Mouse (Mus musculus): ENCODE results near the gene Ifitm2. TPM values are rescaled to one million over a fixed set of nuclear protein-coding genes. Genes with fewer than 3 reads are reported as not detected.
A peak's percentile ranks its signal among the peaks of the same experiment; 100 is the strongest.

Gene Ifitm2
- polyA plus RNA-seq, 1 experiment from 2014 or later = 1,048 TPM

- H3K4me2 ChIP-seq (replicated peaks; ENCODE audit: low read depth) = peak overlapping the region; percentile 61
- peak overlapping the region; percentile 63 for H3K9ac ChIP-seq (ENCODE audit: low read length)
- H3K27me3 ChIP-seq (ENCODE audit: control insufficient read depth, insufficient read depth, low read length) = no peaks in the 10 kb centered on the region
- H3K4me1 ChIP-seq (replicated peaks; ENCODE audit: control insufficient read depth, insufficient read depth) = peaks cover 4% of the 10 kb centered on the region; the same call in 1 of the 2 replicates
- H3K27ac ChIP-seq (replicated peaks) = peak overlapping the region; percentile 49
- H3K4me3 ChIP-seq (ENCODE audit: low read depth, low read length) = peak overlapping the region; percentile 54
- 31% methylated on average over 15 of the region's 15 CpGs for WGBS
- H3K36me3 ChIP-seq (ENCODE audit: control insufficient read depth, insufficient read depth, low read length) = peaks cover 11% of the 10 kb centered on the region
- no peak for ATAC-seq (ENCODE audit: low FRiP score, low TSS enrichment)
- TF ChIP-seq EP300 (optimal IDR thresholded peaks at IDR 0.05) (no peak), CTCF (IDR thresholded peaks at IDR 0.05; ENCODE audit: low read depth) (no peak)
- H3K9me3 ChIP-seq (ENCODE audit: control insufficient read depth, low read length) = no peaks in the 10 kb centered on the region
- no peak for DNase-seq (ENCODE audit: low spot score)
These were observed 1.7 kb downstream of the Ifitm2 start for GRCm38 (mm10) chr7:140953800-140954732.

DNA sequence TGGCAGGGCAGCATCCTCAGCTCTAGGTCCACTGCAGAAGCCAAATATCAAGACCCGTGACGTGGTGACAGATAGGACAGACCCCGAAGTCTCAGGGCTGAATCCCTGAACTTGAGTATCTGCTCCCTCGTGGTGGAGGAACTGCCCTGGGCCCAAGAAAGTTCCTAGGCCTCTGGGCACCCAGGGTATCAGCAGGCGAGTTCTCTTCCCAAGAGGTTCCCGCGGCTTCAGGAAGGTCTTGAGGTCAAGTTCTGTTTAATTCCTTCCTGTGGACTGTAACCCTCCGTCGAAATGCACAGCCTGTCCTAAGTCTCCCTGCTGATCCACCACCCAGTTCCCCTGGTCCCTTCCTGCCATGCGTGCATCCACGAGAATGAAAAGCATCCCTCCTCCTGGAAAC lies 2.7 kb downstream of the Ifitm2 start:
- Histone ChIP-seq H3K4me3 (ENCODE audit: low read depth, low read length) (no peak overlapping the region), H3K4me1 (replicated peaks; ENCODE audit: control insufficient read depth, insufficient read depth) (peaks cover 4% of the 10 kb centered on the region; the same call in 1 of the 2 replicates), H3K9ac (ENCODE audit: low read length) (peak overlapping the region; percentile 41; the same call in 1 of the 2 replicates), H3K4me2 (replicated peaks; ENCODE audit: low read depth) (peak overlapping the region; percentile 61), H3K36me3 (ENCODE audit: control insufficient read depth, insufficient read depth, low read length) (peaks cover 13% of the 10 kb centered on the region), H3K27ac (replicated peaks) (0 out of 2 replicates have a peak overlapping the region, but pooled peaks have one; percentile 9), H3K9me3 (ENCODE audit: control insufficient read depth, low read length) (no peaks in the 10 kb centered on the region), H3K27me3 (ENCODE audit: control insufficient read depth, insufficient read depth, low read length) (no peaks in the 10 kb centered on the region)
- ATAC-seq (ENCODE audit: low FRiP score, low TSS enrichment) (no peak), DNase-seq (ENCODE audit: low spot score) (no peak)
- TF ChIP-seq CTCF (IDR thresholded peaks at IDR 0.05; ENCODE audit: low read depth) = no peak
- TF ChIP-seq EP300 (optimal IDR thresholded peaks at IDR 0.05) = no peak
- 61% methylated on average over 11 of the region's 11 CpGs for WGBS

GRCm38 (mm10) chr7:140952441-140952840 lies 3.3 kb downstream of the Ifitm2 start:
- no peak overlapping the region for H3K9ac ChIP-seq (ENCODE audit: low read length)

DNA sequence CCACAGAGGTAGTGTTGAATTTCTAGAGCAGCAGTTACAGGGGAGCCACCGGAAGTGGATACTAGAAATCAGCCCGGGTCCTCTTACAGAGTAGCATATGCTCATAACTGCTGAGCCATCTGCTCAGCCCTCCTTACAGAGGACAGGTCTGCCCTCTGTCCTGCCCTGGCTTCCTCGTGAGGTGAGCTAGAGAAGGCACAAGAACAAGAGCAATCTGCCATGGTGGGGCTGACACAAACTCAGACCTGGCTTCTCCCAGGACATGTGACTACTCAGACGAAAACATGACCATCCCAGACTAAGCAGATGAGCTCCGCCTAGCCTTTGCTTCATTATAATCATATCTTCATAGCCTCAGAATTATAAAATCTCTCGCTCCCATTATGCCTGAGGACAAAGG lies 4.0 kb downstream of the Ifitm2 start:
- peaks cover 20% of the 10 kb centered on the region for H3K36me3 ChIP-seq (ENCODE audit: control insufficient read depth, insufficient read depth, low read length)
- H3K4me3 ChIP-seq (ENCODE audit: low read depth, low read length) = no peak overlapping the region
- H3K4me1 ChIP-seq (replicated peaks; ENCODE audit: control insufficient read depth, insufficient read depth) = peaks cover 4% of the 10 kb centered on the region; the same call in 1 of the 2 replicates
- H3K9ac ChIP-seq (ENCODE audit: low read length) = no peak overlapping the region; the same call in 1 of the 2 replicates
- 56% methylated on average over 6 of the region's 6 CpGs for WGBS
- DNase-seq (ENCODE audit: low spot score) (no peak), ATAC-seq (ENCODE audit: low FRiP score, low TSS enrichment) (no peak)
- H3K27ac ChIP-seq (replicated peaks) = no peak overlapping the region; the same call in 1 of the 2 replicates
- H3K27me3 ChIP-seq (ENCODE audit: control insufficient read depth, insufficient read depth, low read length) = no peaks in the 10 kb centered on the region
- no peaks in the 10 kb centered on the region for H3K9me3 ChIP-seq (ENCODE audit: control insufficient read depth, low read length)
- no peak overlapping the region for H3K4me2 ChIP-seq (replicated peaks; ENCODE audit: low read depth)
- no peak for TF ChIP-seq CTCF (IDR thresholded peaks at IDR 0.05; ENCODE audit: low read depth)
- no peak for TF ChIP-seq EP300 (optimal IDR thresholded peaks at IDR 0.05)

More at GRCm38 (mm10) chr7:140952441-140952840, 3.3 kb downstream of the Ifitm2 start:
- 52% methylated on average over 7 of the region's 7 CpGs for WGBS
- Histone ChIP-seq H3K4me2 (replicated peaks; ENCODE audit: low read depth) (no peak overlapping the region), H3K27ac (replicated peaks) (no peak overlapping the region), H3K4me3 (ENCODE audit: low read depth, low read length) (no peak overlapping the region), H3K36me3 (ENCODE audit: control insufficient read depth, insufficient read depth, low read length) (peaks cover 15% of the 10 kb centered on the region), H3K9me3 (ENCODE audit: control insufficient read depth, low read length) (no peaks in the 10 kb centered on the region), H3K27me3 (ENCODE audit: control insufficient read depth, insufficient read depth, low read length) (no peaks in the 10 kb centered on the region), H3K4me1 (replicated peaks; ENCODE audit: control insufficient read depth, insufficient read depth) (peaks cover 4% of the 10 kb centered on the region; the same call in 1 of the 2 replicates)
- ATAC-seq (ENCODE audit: low FRiP score, low TSS enrichment) (no peak), DNase-seq (ENCODE audit: low spot score) (no peak)
- no peak for TF ChIP-seq CTCF (IDR thresholded peaks at IDR 0.05; ENCODE audit: low read depth)
- no peak for TF ChIP-seq EP300 (optimal IDR thresholded peaks at IDR 0.05)

DNA sequence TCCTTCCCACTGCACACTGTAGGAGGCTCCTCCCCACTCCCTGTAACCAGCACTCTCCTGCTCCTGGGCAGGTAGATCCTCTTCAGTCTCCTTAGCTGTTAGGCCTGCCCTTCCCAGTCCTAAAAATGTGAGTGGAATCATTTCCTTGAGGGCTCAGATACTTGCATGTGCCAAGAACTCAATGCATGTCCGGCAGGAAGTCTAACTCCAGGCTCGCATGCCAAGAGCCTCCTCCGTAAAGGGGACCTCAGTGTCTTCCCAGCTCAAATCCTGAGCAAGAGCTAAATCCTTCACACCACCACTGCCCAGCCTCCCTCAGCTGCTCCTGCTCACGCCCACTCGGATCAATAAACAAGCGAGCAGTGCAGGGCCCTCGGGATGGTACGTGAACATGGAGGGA lies 4.7 kb downstream of the Ifitm2 start:
- Histone ChIP-seq H3K4me1 (replicated peaks; ENCODE audit: control insufficient read depth, insufficient read depth) (peaks cover 4% of the 10 kb centered on the region; the same call in 1 of the 2 replicates), H3K9ac (ENCODE audit: low read length) (peak overlapping the region; percentile 23; the same call in 1 of the 2 replicates), H3K36me3 (ENCODE audit: control insufficient read depth, insufficient read depth, low read length) (peaks cover 20% of the 10 kb centered on the region), H3K9me3 (ENCODE audit: control insufficient read depth, low read length) (no peaks in the 10 kb centered on the region), H3K4me2 (replicated peaks; ENCODE audit: low read depth) (0 out of 2 replicates have a peak overlapping the region, but pooled peaks have one; percentile 14), H3K27me3 (ENCODE audit: control insufficient read depth, insufficient read depth, low read length) (no peaks in the 10 kb centered on the region), H3K4me3 (ENCODE audit: low read depth, low read length) (no peak overlapping the region), H3K27ac (replicated peaks) (peak overlapping the region; percentile 67)
- DNase-seq (ENCODE audit: low spot score) (no peak), ATAC-seq (ENCODE audit: low FRiP score, low TSS enrichment) (no peak)
- WGBS = 26% methylated on average over 8 of the region's 8 CpGs
- TF ChIP-seq CTCF (IDR thresholded peaks at IDR 0.05; ENCODE audit: low read depth) (no peak), EP300 (optimal IDR thresholded peaks at IDR 0.05) (no peak)
